Mouse (Mus musculus) brown adipose tissue, adult 24 weeks (tissue): ENCODE measurements around the gene Nwd1. TPM values are rescaled to one million over a fixed set of nuclear protein-coding genes. Genes with fewer than 3 reads are reported as not detected.

Source experiments
- H3K27ac ChIP-seq: fragments of 200-500 bp; replicated peaks from 2 replicates; pipeline ENCODE4 v1.5.1; 2012; ENCODE audit warnings: low read depth, mild to moderate bottlenecking, low read length
- H3K4me1 ChIP-seq: fragments of 200-500 bp; 2 replicates; pipeline ENCODE4 v1.6.1; 2012; ENCODE audit warnings: low read length, mixed read lengths; ENCODE audit not compliant: control insufficient read depth, insufficient read depth, insufficient read length
- H3K4me3 ChIP-seq: fragments of 200-500 bp; 2 replicates; pipeline ENCODE4 v1.5.1; 2012; ENCODE audit warnings: low read depth, mild to moderate bottlenecking, low read length, moderate library complexity; ENCODE audit not compliant: insufficient read depth
- polyA plus RNA-seq: library from polyadenylated mRNA; stranded (reverse); fragments of >200 nt; gene quantifications from 2 replicates; pipeline ENCODE4 v1.2.4, GENCODE M21; 2012; ENCODE audit not compliant: missing spikeins, insufficient read depth, insufficient read length

Nwd1 gene
- polyA plus RNA-seq = not detected in 2 replicates

GRCm38 (mm10) chr8:72646060-72646767 lies at the start of gene Nwd1:
Gene Nwd1 (plus strand): TSS chr8:72646711.
- Histone ChIP-seq H3K27ac (no peak within 1 kb of the TSS), H3K4me3 (no peak within 1 kb of the TSS), H3K4me1 (peaks cover 3% of the 10 kb centered on the region; the same call in 1 of the 2 replicates)

DNA sequence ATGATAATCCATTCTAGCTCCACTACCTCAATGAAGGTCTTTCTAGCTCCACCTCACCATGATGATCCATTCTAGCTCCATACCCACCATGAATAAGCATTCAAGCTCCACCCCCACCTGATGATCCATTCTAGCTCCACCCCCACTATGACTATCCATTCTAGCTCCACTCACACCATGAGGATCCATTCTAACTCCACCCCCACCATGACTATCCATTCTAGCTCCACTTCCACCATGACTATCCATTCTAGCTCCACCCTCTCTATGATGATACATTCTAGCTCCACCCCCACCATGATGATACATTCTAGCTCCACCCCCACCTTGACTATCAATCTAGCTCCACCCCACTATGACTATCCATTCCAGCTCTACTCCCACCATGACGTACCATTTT lies 3.6 kb upstream of the Nwd1 start:
- no peak overlapping the region for H3K27ac ChIP-seq
- H3K4me3 ChIP-seq = no peak overlapping the region
- peaks cover 3% of the 10 kb centered on the region; the same call in 1 of the 2 replicates for H3K4me1 ChIP-seq

- H3K27ac ChIP-seq = no peak overlapping the region
- no peak overlapping the region for H3K4me3 ChIP-seq
- peaks cover 3% of the 10 kb centered on the region; the same call in 1 of the 2 replicates for H3K4me1 ChIP-seq
Measured at GRCm38 (mm10) chr8:72644601-72645000, 1.9 kb upstream of the Nwd1 start.

DNA sequence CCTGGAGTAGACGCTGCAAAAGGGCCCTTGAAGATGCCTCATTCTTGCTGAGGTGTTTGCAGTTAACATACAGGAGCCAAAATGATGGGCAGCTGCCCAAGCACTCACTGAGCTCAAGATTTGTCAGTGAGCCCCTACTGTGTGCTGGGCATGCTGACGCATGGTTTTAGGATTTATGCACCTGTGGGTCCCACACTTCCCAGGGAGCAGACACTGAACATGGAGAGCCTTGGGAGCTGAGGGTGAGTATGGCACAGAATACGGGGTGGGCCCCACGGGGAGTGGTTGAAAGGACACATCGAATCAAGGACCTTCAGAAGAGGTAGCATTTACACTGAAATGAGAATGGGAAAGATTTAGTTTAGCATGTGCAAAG lies 245 bp downstream of the Nwd1 start:
- peaks cover 3% of the 10 kb centered on the region; the same call in 1 of the 2 replicates for H3K4me1 ChIP-seq
- H3K4me3 ChIP-seq = no peak overlapping the region
- no peak overlapping the region for H3K27ac ChIP-seq

GRCm38 (mm10) chr8:72650697-72651096 lies 4.2 kb downstream of the Nwd1 start:
- Histone ChIP-seq H3K4me1 (peaks cover under 1% of the 10 kb centered on the region; the same call in 1 of the 2 replicates), H3K27ac (no peak overlapping the region), H3K4me3 (no peak overlapping the region)

DNA sequence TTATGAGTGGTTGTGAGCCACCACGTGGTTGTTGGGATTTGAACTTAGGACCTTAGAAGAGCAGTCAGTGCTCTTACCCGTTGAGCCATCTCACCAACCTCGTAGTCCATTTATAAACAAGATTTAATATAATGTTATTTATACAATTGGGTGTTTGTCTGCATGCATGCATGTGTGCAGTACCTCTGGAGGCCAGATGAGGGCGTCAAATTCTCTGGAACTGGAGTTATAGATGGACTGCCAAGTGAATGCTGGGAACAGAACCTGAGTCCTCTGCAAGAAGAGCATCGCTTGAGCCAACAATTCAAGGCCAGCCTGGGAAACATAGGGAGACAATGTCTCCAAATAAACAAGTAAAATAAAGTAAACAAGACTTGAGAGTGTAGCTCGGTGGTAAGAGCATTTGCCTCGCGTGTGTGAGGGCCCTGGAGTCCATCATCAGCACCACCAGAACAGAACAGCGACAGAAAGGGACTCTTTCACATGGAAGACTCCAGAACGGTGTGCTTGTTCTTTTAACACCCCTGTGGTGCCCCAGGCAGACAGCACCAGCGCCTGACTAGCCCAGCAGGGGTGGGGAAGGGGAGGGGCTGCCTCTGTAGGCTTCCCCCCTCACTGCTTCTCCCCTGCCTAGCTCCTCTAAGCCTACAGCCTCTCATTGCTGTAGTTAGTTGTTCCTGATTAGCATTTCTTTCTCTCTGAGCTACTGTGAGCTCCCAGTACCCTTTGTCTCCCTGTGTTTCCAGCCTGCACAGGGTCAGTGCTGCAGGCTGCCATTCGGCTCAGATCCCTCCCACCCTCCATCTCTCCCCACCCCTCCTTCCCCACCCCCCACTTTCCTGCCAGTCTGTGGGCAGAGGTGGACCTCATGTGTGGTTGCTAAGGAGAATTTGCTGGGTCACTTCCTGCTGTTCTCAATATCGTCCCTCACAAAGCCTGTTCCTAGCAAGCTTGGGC lies 8.3 kb downstream of the Nwd1 start:
- no peaks in the 10 kb centered on the region for H3K4me1 ChIP-seq
- H3K27ac ChIP-seq = no peak overlapping the region
- no peak overlapping the region for H3K4me3 ChIP-seq

DNA sequence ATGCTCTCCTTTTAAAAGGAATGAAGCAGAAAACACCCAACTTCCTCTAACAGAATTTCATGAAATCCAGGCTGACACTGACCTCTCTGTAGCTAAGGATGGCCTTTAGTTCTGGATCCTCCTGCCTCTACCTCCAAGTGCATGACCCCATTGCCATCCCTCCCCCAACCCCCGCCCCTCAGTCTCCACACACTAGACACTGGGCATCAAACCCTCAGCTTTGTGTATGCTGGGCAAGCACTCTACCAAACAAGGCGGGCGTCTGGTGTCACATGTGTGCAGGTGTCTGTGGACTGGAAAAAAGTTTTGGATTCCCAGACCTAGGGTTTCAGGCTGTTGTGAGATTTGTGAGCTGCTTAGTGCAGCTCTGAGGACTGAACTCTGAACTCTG lies 9.0 kb downstream of the Nwd1 start:
- Histone ChIP-seq H3K4me1 (no peaks in the 10 kb centered on the region), H3K27ac (no peak overlapping the region), H3K4me3 (no peak overlapping the region)

DNA sequence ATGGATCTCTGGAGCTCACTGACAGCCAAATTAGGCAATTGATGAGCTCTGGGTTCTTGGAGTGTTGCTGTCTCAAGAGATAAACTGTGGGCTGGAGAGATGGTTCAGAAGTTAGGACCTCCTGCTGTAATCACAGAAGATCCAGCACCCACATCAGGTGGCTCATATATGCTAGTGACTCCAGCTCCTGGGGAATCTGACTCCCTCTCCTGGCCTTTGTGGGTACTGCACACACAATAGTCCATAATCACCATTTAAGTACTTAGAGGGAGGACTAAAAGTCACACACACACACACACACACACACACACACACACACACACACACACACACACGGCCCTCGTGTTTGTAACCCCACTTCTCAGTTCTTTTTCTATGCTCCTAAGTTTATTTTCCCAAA lies 13.5 kb downstream of the Nwd1 start:
- no peaks in the 10 kb centered on the region for H3K4me1 ChIP-seq
- no peak overlapping the region for H3K4me3 ChIP-seq
- H3K27ac ChIP-seq = no peak overlapping the region

GRCm38 (mm10) chr8:72664107-72664652 lies 17.7 kb downstream of the Nwd1 start:
- Histone ChIP-seq H3K27ac (no peak overlapping the region), H3K4me1 (no peaks in the 10 kb centered on the region), H3K4me3 (no peak overlapping the region)

GRCm38 (mm10) chr8:72664757-72665156 lies 18.2 kb downstream of the Nwd1 start:
- no peak overlapping the region for H3K27ac ChIP-seq
- H3K4me1 ChIP-seq = no peaks in the 10 kb centered on the region
- no peak overlapping the region for H3K4me3 ChIP-seq

DNA sequence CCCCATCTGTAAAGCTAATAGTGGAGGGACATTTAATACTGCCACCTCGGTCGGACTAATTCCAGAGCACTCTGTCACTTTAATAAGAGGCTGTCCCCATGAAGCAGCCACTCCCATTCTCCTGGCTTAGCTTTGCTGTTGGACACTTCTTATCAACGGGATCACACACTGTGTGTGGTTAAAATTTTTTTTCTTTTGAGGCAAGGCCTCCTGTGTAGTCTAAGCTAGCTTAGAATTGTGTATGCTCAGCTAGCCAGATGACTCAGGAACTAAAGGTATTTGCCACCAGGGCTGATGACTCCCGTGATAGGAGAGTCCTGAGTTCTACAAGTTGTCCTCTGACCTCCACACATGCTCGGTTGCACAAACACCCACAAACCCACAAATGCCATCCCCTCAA lies 18.9 kb downstream of the Nwd1 start:
- no peaks in the 10 kb centered on the region for H3K4me1 ChIP-seq
- H3K4me3 ChIP-seq = no peak overlapping the region

DNA sequence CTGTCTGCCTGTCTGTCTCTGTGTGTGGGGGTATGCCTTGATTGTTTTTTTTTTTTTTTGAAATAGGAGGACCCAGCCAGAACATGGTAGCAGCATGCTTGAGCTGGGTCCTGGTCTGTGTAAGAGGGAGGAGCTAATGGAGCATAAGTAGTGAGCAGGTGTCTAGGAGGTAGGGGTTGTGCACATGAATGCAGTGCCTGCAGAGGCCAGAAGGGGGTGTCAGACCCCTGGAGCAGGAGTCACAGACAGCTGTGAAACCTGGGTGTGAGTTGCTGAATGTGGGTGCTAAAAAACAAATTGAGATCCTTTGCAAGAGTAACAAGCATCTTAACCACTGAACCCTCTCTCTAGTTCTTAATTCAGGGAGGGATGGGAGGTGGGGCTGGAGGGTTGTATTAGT lies 22.4 kb downstream of the Nwd1 start:
- Histone ChIP-seq H3K4me1 (no peaks in the 10 kb centered on the region), H3K4me3 (no peak overlapping the region)

More for the DNA sequence above, 18.9 kb downstream of the Nwd1 start:
- H3K27ac ChIP-seq = no peak overlapping the region

DNA sequence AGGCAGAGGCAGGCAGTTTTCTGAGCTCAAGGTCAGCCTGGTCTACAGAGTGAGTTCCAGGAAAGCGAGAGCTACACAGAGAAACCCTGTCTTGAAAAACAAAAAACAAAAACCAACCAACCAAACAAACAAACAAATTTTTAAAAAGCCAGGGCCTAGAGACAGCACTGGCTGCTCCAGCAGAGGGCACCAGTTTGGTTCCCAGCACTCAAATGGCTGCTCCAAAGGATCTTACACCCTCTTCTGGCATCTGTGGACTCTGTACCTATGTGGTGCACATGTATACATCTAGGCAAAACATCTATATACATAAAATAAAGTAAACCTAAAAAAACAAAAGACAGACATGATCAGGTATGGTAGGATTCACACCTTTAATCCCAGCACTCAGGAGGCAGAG lies 26.3 kb downstream of the Nwd1 start:
- Histone ChIP-seq H3K27ac (no peak overlapping the region), H3K4me3 (no peak overlapping the region), H3K4me1 (no peaks in the 10 kb centered on the region)

More for the DNA sequence above, 22.4 kb downstream of the Nwd1 start:
- H3K27ac ChIP-seq = no peak overlapping the region

DNA sequence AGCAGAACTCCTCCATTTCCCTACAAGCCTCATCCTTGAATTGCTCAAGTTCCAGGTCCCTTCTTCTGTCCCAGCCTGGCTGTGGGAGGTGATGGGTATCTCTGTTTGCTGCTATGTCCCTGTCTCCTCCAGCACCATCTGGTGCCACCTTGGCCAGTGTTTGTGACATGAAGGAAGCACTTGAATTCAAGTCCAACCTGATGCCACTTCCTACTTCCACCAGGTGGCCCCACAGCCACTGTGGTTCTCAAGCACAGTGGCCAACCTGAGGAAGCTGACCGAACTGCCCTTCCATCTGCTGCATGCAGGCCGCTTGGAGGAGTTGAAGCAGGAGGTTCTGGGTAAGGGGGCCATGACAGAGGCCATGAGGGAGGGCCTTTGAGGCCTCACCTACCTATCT lies 27.7 kb downstream of the Nwd1 start:
- Histone ChIP-seq H3K4me1 (no peaks in the 10 kb centered on the region), H3K27ac (no peak overlapping the region), H3K4me3 (no peak overlapping the region)

GRCm38 (mm10) chr8:72676436-72676835 lies 29.9 kb downstream of the Nwd1 start:
- Histone ChIP-seq H3K4me3 (no peak overlapping the region), H3K4me1 (no peaks in the 10 kb centered on the region), H3K27ac (no peak overlapping the region)
